Mouse (Mus musculus) neural tube, embryonic 12.5 days (tissue): Measurements from ENCODE around the gene Ece1. TPM values are rescaled to one million over a fixed set of nuclear protein-coding genes. Genes with fewer than 3 reads are reported as not detected.

Experiments
- ATAC-seq: fragments of 200-750 bp; cut with Nextera tagmentation; 2 replicates; pipeline ENCODE4 v1.8.0; 2017; ENCODE audit warnings: low read depth, mild to moderate bottlenecking, moderate TSS enrichment, moderate library complexity; ENCODE audit not compliant: low FRiP score
- H3K27ac ChIP-seq: fragments of 300-500 bp; sonication (generic); 2 replicates; pipeline ENCODE4 v1.5.1; 2016
- H3K27me3 ChIP-seq: fragments of 300-500 bp; sonication (generic); replicated peaks from 2 replicates; pipeline ENCODE4 v1.6.1; 2016; ENCODE audit warnings: mild to moderate bottlenecking
- H3K36me3 ChIP-seq: fragments of 300-500 bp; sonication (generic); 2 replicates; pipeline ENCODE4 v1.6.1; 2016; ENCODE audit warnings: mild to moderate bottlenecking
- H3K4me1 ChIP-seq: fragments of 300-500 bp; sonication (generic); 2 replicates; pipeline ENCODE4 v1.6.1; 2016
- H3K4me2 ChIP-seq: fragments of 300-500 bp; sonication (generic); replicated peaks from 2 replicates; pipeline ENCODE4 v1.6.1; 2016; ENCODE audit warnings: mild to moderate bottlenecking
- H3K4me3 ChIP-seq: fragments of 300-500 bp; sonication (generic); 2 replicates; pipeline ENCODE4 v1.5.1; 2016
- H3K9ac ChIP-seq: fragments of 300-500 bp; sonication (generic); 2 replicates; pipeline ENCODE4 v1.6.1; 2016; ENCODE audit warnings: mild to moderate bottlenecking
- H3K9me3 ChIP-seq: fragments of 300-500 bp; sonication (generic); 2 replicates; pipeline ENCODE4 v1.6.1; 2016; ENCODE audit warnings: mild to moderate bottlenecking
- WGBS: fragments of 180-500 bp; shearing (Covaris S2); methylation state at CpG from one replicate; pipeline ENCODE4 v1.1.7; 2016; 5-methylcytosine and 5-hydroxymethylcytosine counted together
- polyA plus RNA-seq: library from polyadenylated mRNA; unstranded; fragments of >200 nt; fragmentation: Nextera tagmentation; extraction: Ambion mirVana; gene quantifications from 2 replicates; pipeline ENCODE4 v1.2.1, GENCODE M21; 2016

Gene Ece1
- polyA plus RNA-seq, 1 experiment from 2014 or later = 27.4 TPM

GRCm38 (mm10) chr4:137871431-137871830, 9.4 kb downstream of the Ece1 start:
- peaks cover 35% of the 10 kb centered on the region for H3K4me1 ChIP-seq
- no peak for ATAC-seq
- no peak overlapping the region for H3K4me2 ChIP-seq
- H3K4me3 ChIP-seq = no peak overlapping the region
- H3K27ac ChIP-seq = no peak overlapping the region
- WGBS = 93% methylated on average over 8 of the region's 8 CpGs
- H3K9ac ChIP-seq = no peak overlapping the region
- H3K36me3 ChIP-seq = no peaks in the 10 kb centered on the region
- H3K9me3 ChIP-seq = no peaks in the 10 kb centered on the region
- H3K27me3 ChIP-seq = no peaks in the 10 kb centered on the region

GRCm38 (mm10) chr4:137874337-137874736, 12.3 kb downstream of the Ece1 start:
- H3K9me3 ChIP-seq = no peaks in the 10 kb centered on the region
- H3K27ac ChIP-seq = no peak overlapping the region
- H3K9ac ChIP-seq = no peak overlapping the region
- no peaks in the 10 kb centered on the region for H3K27me3 ChIP-seq
- peaks cover 31% of the 10 kb centered on the region for H3K4me1 ChIP-seq
- no peak overlapping the region for H3K4me2 ChIP-seq
- WGBS = 13% methylated on average over 7 of the region's 7 CpGs
- no peak for ATAC-seq
- no peak overlapping the region for H3K4me3 ChIP-seq
- H3K36me3 ChIP-seq = no peaks in the 10 kb centered on the region

GRCm38 (mm10) chr4:137874826-137875225, 12.8 kb downstream of the Ece1 start:
- Histone ChIP-seq H3K4me1 (peaks cover 28% of the 10 kb centered on the region), H3K4me3 (no peak overlapping the region), H3K9ac (no peak overlapping the region), H3K27me3 (no peaks in the 10 kb centered on the region), H3K27ac (no peak overlapping the region), H3K4me2 (no peak overlapping the region), H3K9me3 (no peaks in the 10 kb centered on the region), H3K36me3 (no peaks in the 10 kb centered on the region)
- WGBS = 39% methylated on average over 4 of the region's 4 CpGs
- ATAC-seq = no peak

GRCm38 (mm10) chr4:137875466-137876092, 13.5 kb downstream of the Ece1 start:
- no peaks in the 10 kb centered on the region for H3K9me3 ChIP-seq
- H3K27me3 ChIP-seq = no peaks in the 10 kb centered on the region
- H3K36me3 ChIP-seq = no peaks in the 10 kb centered on the region
- ATAC-seq = no peak
- peaks cover 25% of the 10 kb centered on the region for H3K4me1 ChIP-seq
- no peak overlapping the region for H3K4me2 ChIP-seq
- H3K9ac ChIP-seq = no peak overlapping the region
- H3K4me3 ChIP-seq = no peak overlapping the region
- H3K27ac ChIP-seq = no peak overlapping the region
- whole genome bisulfite sequencing = 84% methylated on average over 9 of the region's 9 CpGs

GRCm38 (mm10) chr4:137876834-137877233, 14.8 kb downstream of the Ece1 start:
- ATAC-seq = no peak
- no peaks in the 10 kb centered on the region for H3K36me3 ChIP-seq
- H3K4me1 ChIP-seq = peaks cover 25% of the 10 kb centered on the region
- no peaks in the 10 kb centered on the region for H3K27me3 ChIP-seq
- no peak overlapping the region for H3K27ac ChIP-seq
- no peak overlapping the region for H3K4me2 ChIP-seq
- H3K9ac ChIP-seq = 0 out of 2 replicates have a peak overlapping the region, but pooled peaks have one; percentile 21
- no peak overlapping the region for H3K4me3 ChIP-seq
- no peaks in the 10 kb centered on the region for H3K9me3 ChIP-seq
- 36% methylated on average over 6 of the region's 6 CpGs for WGBS

GRCm38 (mm10) chr4:137877432-137877881, 15.4 kb downstream of the Ece1 start:
- Histone ChIP-seq H3K4me3 (no peak overlapping the region), H3K4me1 (peaks cover 26% of the 10 kb centered on the region)
- WGBS = 5% methylated on average over 4 of the region's 4 CpGs

GRCm38 (mm10) chr4:137879383-137880156, 17.5 kb downstream of the Ece1 start:
- no peak overlapping the region for H3K4me3 ChIP-seq
- H3K9ac ChIP-seq = no peak overlapping the region
- ATAC-seq = no peak
- WGBS = 70% methylated on average over 8 of the region's 8 CpGs
- no peaks in the 10 kb centered on the region for H3K36me3 ChIP-seq
- H3K9me3 ChIP-seq = no peaks in the 10 kb centered on the region
- no peaks in the 10 kb centered on the region for H3K27me3 ChIP-seq
- H3K4me2 ChIP-seq = no peak overlapping the region
- no peak overlapping the region for H3K27ac ChIP-seq
- H3K4me1 ChIP-seq = peaks cover 31% of the 10 kb centered on the region

More at GRCm38 (mm10) chr4:137877432-137877881, 15.4 kb downstream of the Ece1 start:
- H3K9ac ChIP-seq = 0 out of 2 replicates have a peak overlapping the region, but pooled peaks have one; percentile 21
- no peak overlapping the region for H3K27ac ChIP-seq
- no peaks in the 10 kb centered on the region for H3K36me3 ChIP-seq
- H3K27me3 ChIP-seq = no peaks in the 10 kb centered on the region
- no peak for ATAC-seq
- no peak overlapping the region for H3K4me2 ChIP-seq
- H3K9me3 ChIP-seq = no peaks in the 10 kb centered on the region

- H3K36me3 ChIP-seq = no peaks in the 10 kb centered on the region
- H3K27me3 ChIP-seq = no peaks in the 10 kb centered on the region
- H3K4me3 ChIP-seq = no peak overlapping the region
- no peaks in the 10 kb centered on the region for H3K9me3 ChIP-seq
- H3K27ac ChIP-seq = no peak overlapping the region
- no peak overlapping the region for H3K9ac ChIP-seq
- WGBS = 85% methylated on average over 8 of the region's 8 CpGs
- no peak for ATAC-seq
- peaks cover 27% of the 10 kb centered on the region for H3K4me1 ChIP-seq
- no peak overlapping the region for H3K4me2 ChIP-seq
Observed at GRCm38 (mm10) chr4:137881445-137881844, 19.4 kb downstream of the Ece1 start.

- ATAC-seq = no peak
- H3K9me3 ChIP-seq = no peaks in the 10 kb centered on the region
- WGBS = 53% methylated on average over 9 of the region's 9 CpGs
- no peaks in the 10 kb centered on the region for H3K27me3 ChIP-seq
- peaks cover 17% of the 10 kb centered on the region for H3K4me1 ChIP-seq
- H3K36me3 ChIP-seq = no peaks in the 10 kb centered on the region
- H3K9ac ChIP-seq = no peak overlapping the region
- H3K4me2 ChIP-seq = no peak overlapping the region; the same call in 1 of the 2 replicates
- H3K4me3 ChIP-seq = no peak overlapping the region
- no peak overlapping the region; the same call in 1 of the 2 replicates for H3K27ac ChIP-seq
Observed at GRCm38 (mm10) chr4:137882663-137883062, 20.6 kb downstream of the Ece1 start.

- no peak overlapping the region for H3K4me3 ChIP-seq
- no peak overlapping the region for H3K4me2 ChIP-seq
- H3K36me3 ChIP-seq = no peaks in the 10 kb centered on the region
- no peaks in the 10 kb centered on the region for H3K9me3 ChIP-seq
- H3K27me3 ChIP-seq = no peaks in the 10 kb centered on the region
- H3K4me1 ChIP-seq = peaks cover 16% of the 10 kb centered on the region
- ATAC-seq = no peak
- WGBS = 88% methylated on average over 8 of the region's 8 CpGs
- H3K27ac ChIP-seq = no peak overlapping the region
- H3K9ac ChIP-seq = no peak overlapping the region
Observed at GRCm38 (mm10) chr4:137883513-137884150, 21.6 kb downstream of the Ece1 start.

- WGBS = 85% methylated on average over 10 of the region's 10 CpGs
- H3K27ac ChIP-seq = no peak overlapping the region
- no peak overlapping the region for H3K4me3 ChIP-seq
- no peak overlapping the region for H3K9ac ChIP-seq
- H3K27me3 ChIP-seq = no peaks in the 10 kb centered on the region
- H3K4me2 ChIP-seq = no peak overlapping the region
- no peak for ATAC-seq
- peaks cover 29% of the 10 kb centered on the region for H3K4me1 ChIP-seq
- no peaks in the 10 kb centered on the region for H3K9me3 ChIP-seq
- no peaks in the 10 kb centered on the region for H3K36me3 ChIP-seq
Observed at GRCm38 (mm10) chr4:137887337-137887992, 25.4 kb downstream of the Ece1 start.

GRCm38 (mm10) chr4:137887993-137888388, 26.0 kb downstream of the Ece1 start:
- Histone ChIP-seq H3K27ac (no peak overlapping the region), H3K9me3 (no peaks in the 10 kb centered on the region), H3K4me1 (peaks cover 29% of the 10 kb centered on the region), H3K27me3 (no peaks in the 10 kb centered on the region), H3K36me3 (no peaks in the 10 kb centered on the region), H3K4me2 (no peak overlapping the region), H3K4me3 (no peak overlapping the region), H3K9ac (no peak overlapping the region)
- no peak for ATAC-seq
- WGBS = 76% methylated on average over 8 of the region's 8 CpGs
